ENCODE assay signal across 24 mouse cellular contexts in the genomic region with DNA sequence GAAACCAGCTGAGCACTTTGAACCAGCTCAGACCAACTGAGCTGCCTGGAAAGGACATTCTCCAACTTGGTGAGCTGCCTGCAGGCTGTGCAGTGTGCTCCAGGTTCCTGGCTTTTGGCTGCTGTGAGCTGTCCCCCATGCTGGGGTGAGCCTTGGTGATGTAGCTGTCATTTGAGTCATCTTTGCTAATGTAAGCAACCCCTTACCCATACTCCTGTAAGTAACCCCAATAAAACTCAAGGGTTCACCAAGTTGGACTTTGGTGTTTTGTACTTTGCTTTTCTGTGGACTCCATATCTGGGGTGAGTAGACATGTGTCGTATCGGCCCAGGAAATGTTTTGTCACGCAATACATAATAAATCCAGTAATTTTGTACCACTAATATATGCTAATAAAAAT. TPM values are rescaled to one million over a fixed set of nuclear protein-coding genes. Genes with fewer than 3 reads are reported as not detected.
DNase-seq lines count a peak whose midpoint lies in the region; ATAC-seq and TF ChIP-seq lines count a peak whose summit lies in the region.
"Had no signal": no experiment of that assay in that cellular context is flagged by ENCODE, and none has a peak within 500 bp of the region (broad histone marks: within the 10 kb centered on the region; RNA-seq: fewer than 3 reads in every experiment).

No protein-coding gene starts in this region.

- no peaks in the 10 kb centered on the region for H3K9me3 ChIP-seq in intestine, postnatal 0 days (ENCODE audit: control insufficient read depth)
- H3K9me3 ChIP-seq: forebrain, embryonic 10.5 days; forebrain, embryonic 13.5 days; heart, embryonic 12.5 days; heart, embryonic 15.5 days had no signal

- H3K4me3 ChIP-seq in intestine, postnatal 0 days (ENCODE audit: low read depth, low read length) = no peak overlapping the region
- H3K4me3 ChIP-seq: forebrain, embryonic 10.5 days; forebrain, embryonic 13.5 days; heart, embryonic 12.5 days; heart, embryonic 15.5 days had no signal

- H3K27ac ChIP-seq in intestine, postnatal 0 days (ENCODE audit: low read depth, low read length) = peak overlapping the region; percentile 54; the same call in 1 of the 2 replicates
- H3K27ac ChIP-seq: forebrain, embryonic 10.5 days; forebrain, embryonic 13.5 days; heart, embryonic 15.5 days; hindbrain, embryonic 14.5 days; hindbrain, postnatal 0 days had no signal

- 39% methylated on average over 3 of the region's 3 CpGs for WGBS in intestine, postnatal 0 days

- peak; percentile 87 for ATAC-seq in intestine, postnatal 0 days
- ATAC-seq: activated CD4-positive, CD25-positive, alpha-beta regulatory T cell, adult 4 months; forebrain, embryonic 13.5 days; forebrain, embryonic 16.5 days; hindbrain, postnatal 0 days had no signal

- H3K36me3 ChIP-seq in intestine, postnatal 0 days (ENCODE audit: control insufficient read depth, insufficient read depth) = no peaks in the 10 kb centered on the region
- H3K36me3 ChIP-seq: forebrain, embryonic 10.5 days; heart, embryonic 12.5 days; heart, embryonic 15.5 days had no signal

- H3K27me3 ChIP-seq in intestine, postnatal 0 days (replicated peaks; ENCODE audit: control insufficient read depth, insufficient read depth, low read length) = no peaks in the 10 kb centered on the region
- H3K27me3 ChIP-seq: forebrain, embryonic 13.5 days; heart, embryonic 12.5 days; heart, embryonic 15.5 days had no signal

- H3K4me2 ChIP-seq in intestine, postnatal 0 days (replicated peaks; ENCODE audit: low read depth) = no peak overlapping the region
- H3K4me2 ChIP-seq: forebrain, embryonic 13.5 days; heart, embryonic 12.5 days; heart, embryonic 15.5 days; hindbrain, embryonic 14.5 days had no signal

- peak; percentile 69 for DNase-seq in heart, adult 11 months
- no peak for DNase-seq in heart, postnatal 14 days
- DNase-seq in kidney, postnatal 36 days = peak; percentile 10 to 28
- DNase-seq in kidney, postnatal 4 days = no peak
- no peak for DNase-seq in thymus, adult 18-20 months
- DNase-seq: adrenal gland, adult 8-10 months; adrenal gland, postnatal 25 days; cerebellum, adult 11-12 months; cerebellum, adult 8-10 months; cerebellum, postnatal 10 days; cerebellum, postnatal 36 days; gastrocnemius, postnatal 10 days; heart, adult 18-20 months; heart, postnatal 10 days; heart, postnatal 4 days had no signal

- intact Hi-C loops in heart, postnatal 14 days (cut with DNase I) = no loop called here

- no peak overlapping the region for H3K9ac ChIP-seq in intestine, postnatal 0 days (ENCODE audit: low read depth, low read length)
- H3K9ac ChIP-seq: forebrain, embryonic 13.5 days; heart, embryonic 12.5 days; heart, embryonic 15.5 days; hindbrain, embryonic 14.5 days had no signal

- TF ChIP-seq CTCF in intestine, postnatal 0 days (IDR thresholded peaks at IDR 0.05; ENCODE audit: low read depth) = no peak

- no peaks in the 10 kb centered on the region for H3K4me1 ChIP-seq in intestine, postnatal 0 days (replicated peaks; ENCODE audit: control insufficient read depth, insufficient read depth, low read length)
- H3K4me1 ChIP-seq: heart, embryonic 12.5 days; heart, embryonic 15.5 days had no signal

RNA-seq across cellular contexts. Expression of a gene that starts 39.7 kb away (rescaled TPM):
- total RNA-seq in heart, postnatal 14 days (2021) = 100 to 1,000 TPM; 118 to 132 TPM
- 303 and 313 TPM in 2 replicates for polyA plus RNA-seq in intestine, postnatal 0 days (2015; fragmentation: Nextera tagmentation; extraction: Ambion mirVana)

Comparison
In these comparisons a context has a peak if more than half of its experiments do, and no peak if none do; other contexts are left out.
1. DNase-seq: peak in heart, adult 11 months (single experiment) and kidney, postnatal 36 days (2 of 2); none in heart, postnatal 14 days (0 of 2), kidney, postnatal 4 days (0 of 2) and thymus, adult 18-20 months (0 of 2).